Mouse (Mus musculus): ENCODE measurements around the gene Lig4. TPM values are rescaled to one million over a fixed set of nuclear protein-coding genes. Genes with fewer than 3 reads are reported as not detected.

Gene Lig4
- 8.7 and 9.7 TPM in 2 replicates for polyA plus RNA-seq (2012; rRNA removed)

DNA sequence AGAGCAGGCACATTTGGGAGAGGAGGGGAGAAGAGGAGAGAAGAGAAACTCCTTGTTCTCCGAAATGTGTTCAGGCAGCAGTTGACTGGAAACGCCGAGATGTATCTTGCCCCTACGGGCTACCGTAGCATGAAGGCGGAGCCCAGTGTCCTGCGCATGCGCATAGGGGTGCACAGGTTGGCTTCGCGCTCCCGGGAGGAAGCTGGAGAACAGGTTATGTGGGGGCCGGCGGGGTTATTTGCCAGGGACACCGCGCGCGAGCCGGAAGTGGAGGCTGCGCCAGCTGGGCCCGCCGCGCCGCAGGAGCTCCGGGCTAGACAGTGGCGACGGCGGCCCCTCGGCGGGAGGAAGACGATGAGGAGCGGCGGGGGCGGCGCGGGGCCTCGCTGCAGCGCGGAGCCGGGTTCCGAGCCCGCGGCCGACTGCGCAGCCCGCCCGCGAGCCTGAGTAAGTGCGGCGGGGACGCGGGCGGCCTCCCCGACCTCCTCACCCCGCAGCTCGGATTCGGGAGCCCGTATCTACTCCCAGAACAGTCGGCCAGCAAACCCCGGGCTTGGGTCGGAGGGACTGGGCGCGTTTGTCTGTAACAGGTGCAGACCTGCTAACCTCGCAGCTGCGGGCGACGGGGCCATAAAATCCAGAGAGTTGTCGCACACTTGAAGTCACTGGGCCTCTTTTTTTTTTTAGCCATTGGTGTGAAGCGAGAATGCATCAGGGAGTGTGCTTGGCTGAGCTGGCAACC lies at the start of gene Lig4, which contains the start of gene Abhd13:
Gene Lig4, minus strand, starts transcription at position 114 of the 742 bp plus-strand sequence.
Gene Abhd13, plus strand, starts transcription at position 135 of the 742 bp plus-strand sequence.

DNA sequence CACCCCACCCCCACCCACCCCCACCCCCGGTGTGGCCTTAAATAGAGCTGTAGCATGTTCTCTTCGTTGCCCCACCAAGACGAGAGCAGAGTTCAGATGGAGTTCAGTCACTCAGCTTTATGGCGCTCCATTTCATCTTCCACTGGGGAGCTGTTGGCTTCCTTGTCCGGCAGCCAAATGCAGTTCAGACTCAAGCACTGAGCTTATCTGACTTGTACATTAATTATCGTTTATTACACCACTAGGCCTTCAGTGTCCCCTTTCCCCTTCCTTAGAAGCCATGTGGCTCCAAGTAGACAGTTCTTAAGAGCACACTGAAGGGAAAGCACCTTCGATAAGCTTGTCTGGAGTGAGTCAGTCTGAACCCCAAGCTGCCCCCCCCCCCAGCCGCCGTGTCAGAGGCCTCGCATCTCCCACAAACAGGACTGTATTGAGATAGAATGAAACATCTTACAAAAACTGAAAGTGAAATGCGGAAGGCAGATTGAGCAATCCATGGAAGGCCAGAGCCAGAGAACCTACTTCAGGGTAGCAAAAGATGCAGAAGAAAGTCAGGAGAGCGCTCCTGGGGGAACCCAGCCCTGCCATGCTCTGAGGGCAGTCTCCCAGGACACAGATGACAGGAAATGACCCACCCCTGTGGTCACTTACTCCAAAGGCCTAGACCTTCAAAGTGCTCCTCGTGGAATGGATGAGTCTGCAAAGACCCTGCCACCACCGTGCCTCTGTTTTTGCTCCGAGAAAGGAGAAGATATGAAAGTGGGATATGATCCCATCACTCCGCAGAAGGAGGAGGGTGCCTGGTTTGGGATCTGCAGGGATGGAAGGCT lies 28.9 kb upstream of the Lig4 start, which contains the start of gene Tnfsf13b:
Gene Tnfsf13b, plus strand, starts transcription at position 312 of the 830 bp plus-strand sequence.

Other genes starting within 250 kb of the Lig4 start
- gene Fam155a, start 206.5 kb downstream of the Lig4 start, polyA plus RNA-seq (2012; rRNA removed) = 41.6 and 42.8 TPM in 2 replicates
- not detected in 2 replicates for gene Gm10217, start 113.4 kb downstream of the Lig4 start, polyA plus RNA-seq (2012; rRNA removed)
- 10.1 and 10.8 TPM in 2 replicates for gene Abhd13, start within 50 bp of the Lig4 start, polyA plus RNA-seq (2012; rRNA removed)
- gene Tnfsf13b, start 28.8 kb upstream of the Lig4 start, polyA plus RNA-seq (2012; rRNA removed) = 0.60 and 0.95 TPM in 2 replicates
- 14.9 and 18.0 TPM in 2 replicates for gene Myo16, start 176.2 kb upstream of the Lig4 start, polyA plus RNA-seq (2012; rRNA removed)